Mouse (Mus musculus) ES-E14 (cell line): Measurements from ENCODE around the gene Sap18. TPM values are rescaled to one million over a fixed set of nuclear protein-coding genes. Genes with fewer than 3 reads are reported as not detected.

Experiments used
- DNase-seq: peaks from one replicate; pipeline ENCODE4 v3.0.0-alpha.2; 2013; ENCODE audit warnings: low read depth, low spot score
- H3K27ac ChIP-seq: 2 replicates; pipeline ENCODE4 v1.5.1; 2012; ENCODE audit warnings: low read depth, mild to moderate bottlenecking, low read length, moderate library complexity, mixed read lengths; ENCODE audit not compliant: poor library complexity, insufficient read depth, severe bottlenecking
- H3K36me3 ChIP-seq: 2 replicates; pipeline ENCODE4 v1.6.1; 2012; ENCODE audit warnings: mild to moderate bottlenecking, low read length, moderate library complexity, mixed read lengths; ENCODE audit not compliant: control insufficient read depth, poor library complexity, insufficient read depth, severe bottlenecking
- H3K4me1 ChIP-seq, 2 experiments: fragments of 150-350 bp in 1 of 2; sonication (generic) in 1 of 2; 2 replicates each; pipeline ENCODE4 v1.6.1; 2012; ENCODE audit warnings: low read length in 2 of 2, mild to moderate bottlenecking in 1 of 2, mixed read lengths in 1 of 2; ENCODE audit not compliant: control insufficient read depth in 2 of 2, insufficient read depth in 2 of 2, poor library complexity in 1 of 2
- H3K4me3 ChIP-seq, 2 experiments: fragments of 150-350 bp in 1 of 2; sonication (generic) in 1 of 2; 2 replicates each; pipeline ENCODE4 v1.5.1; 2012; ENCODE audit warnings: low read length in 2 of 2, low read depth in 1 of 2, mild to moderate bottlenecking in 1 of 2, mixed read lengths in 1 of 2; ENCODE audit not compliant: insufficient read depth in 1 of 2, poor library complexity in 1 of 2, severe bottlenecking in 1 of 2
- H3K9ac ChIP-seq: 2 replicates; pipeline ENCODE4 v1.6.1; 2012; ENCODE audit warnings: low read depth, mild to moderate bottlenecking, low read length, mixed read lengths; ENCODE audit not compliant: poor library complexity, insufficient read depth, severe bottlenecking
- H3K9me3 ChIP-seq: fragments of 150-350 bp; sonication (generic); 2 replicates; pipeline ENCODE4 v1.6.1; 2012; ENCODE audit warnings: low read depth, mild to moderate bottlenecking, low read length; ENCODE audit not compliant: control insufficient read depth, insufficient read depth
- CHD2 ChIP-seq: IDR thresholded peaks from 2 replicates; pipeline ENCODE4 v1.6.1; 2014; ENCODE audit warnings: mild to moderate bottlenecking, low read depth, low read length, inconsistent platforms
- HCFC1 ChIP-seq: IDR thresholded peaks from 2 replicates; pipeline ENCODE4 v1.6.1; 2012; ENCODE audit warnings: low read length, inconsistent platforms, borderline replicate concordance; ENCODE audit not compliant: insufficient read depth
- MAFK ChIP-seq: IDR thresholded peaks from 2 replicates; pipeline ENCODE4 v1.6.1; 2014; ENCODE audit warnings: mild to moderate bottlenecking, low read depth, low read length, inconsistent platforms; ENCODE audit not compliant: insufficient read depth
- ZC3H11A ChIP-seq: IDR thresholded peaks from 2 replicates; pipeline ENCODE4 v1.6.1; 2012; ENCODE audit warnings: low read depth, mild to moderate bottlenecking, inconsistent platforms, low read length, borderline replicate concordance
- ZNF384 ChIP-seq: IDR thresholded peaks from 2 replicates; pipeline ENCODE4 v1.6.1; 2012; ENCODE audit warnings: low read depth, low read length, inconsistent platforms
- in situ Hi-C, 2 experiments: fragments of 600-800 bp; cut with MboI; formaldehyde crosslinking; loops; one replicate each; pipeline ENCODE4 v1.15.1; 2025; ENCODE audit warnings: low sequenced_read_pairs in 2 of 2, inconsistent platforms in 1 of 2; ENCODE audit not compliant: unreplicated experiment in 2 of 2
- total RNA-seq: library from RNA; depleted of rRNA; stranded (reverse); fragments of 300-350 nt; gene quantifications from 2 replicates; pipeline ENCODE4 v1.2.3, GENCODE M21; 2012

Sap18 gene
- total RNA-seq, 1 experiment, result 117 TPM

DNA sequence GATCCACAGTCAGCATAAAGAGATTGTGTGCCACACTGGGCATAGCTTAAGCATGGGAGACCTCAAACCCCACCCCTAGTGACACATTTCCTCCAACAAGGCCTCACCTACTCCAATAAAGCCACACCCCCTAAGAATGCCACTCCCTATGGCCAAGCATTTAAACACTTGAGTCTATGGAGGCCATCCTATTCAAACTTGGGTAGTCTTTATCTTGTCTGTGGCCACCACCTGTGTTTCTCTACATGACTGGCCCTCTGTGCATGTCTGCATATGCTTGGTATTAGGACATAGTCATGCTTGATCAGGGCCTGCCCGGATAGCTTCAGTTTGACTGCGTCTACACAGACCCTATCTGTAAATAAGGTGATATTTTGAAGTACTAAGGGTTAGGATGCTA, 42.3 kb upstream of the Sap18 start:
- no peaks in the 10 kb centered on the region for H3K9me3 ChIP-seq
- no peaks in the 10 kb centered on the region for H3K4me1 ChIP-seq
- no peak overlapping the region for H3K27ac ChIP-seq
- no peaks in the 10 kb centered on the region for H3K36me3 ChIP-seq
- TF ChIP-seq ZNF384 (no peak), MAFK (no peak), HCFC1 (no peak), ZC3H11A (no peak), CHD2 (no peak)
- DNase-seq, result no peak
- in situ Hi-C loops, result no loop called here
- no peak overlapping the region for H3K9ac ChIP-seq
- H3K4me3 ChIP-seq, result no peak overlapping the region

DNA sequence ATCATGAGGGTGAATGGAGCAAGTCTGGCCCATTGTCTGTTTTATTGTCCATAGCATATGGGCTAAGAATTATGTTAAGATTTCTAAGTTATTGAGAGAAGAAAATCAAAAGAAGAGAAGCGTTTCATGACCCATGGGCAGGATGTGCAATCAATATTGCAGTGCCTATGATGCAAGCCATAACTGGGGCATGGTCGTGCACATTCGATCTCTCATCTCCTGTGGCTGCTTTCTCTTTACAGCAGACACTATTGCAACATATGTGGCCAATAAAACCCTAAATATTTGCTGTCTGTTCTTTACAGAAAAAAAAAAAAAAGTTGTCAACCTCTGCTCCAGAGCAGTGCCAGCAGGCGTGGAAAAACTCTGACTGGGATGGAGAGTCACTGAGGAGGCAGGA, 41.9 kb upstream of the Sap18 start:
- no peak overlapping the region for H3K9ac ChIP-seq
- no peak overlapping the region for H3K27ac ChIP-seq
- TF ChIP-seq ZC3H11A (no peak), HCFC1 (no peak), MAFK (no peak), ZNF384 (no peak), CHD2 (no peak)
- H3K9me3 ChIP-seq, result no peaks in the 10 kb centered on the region
- in situ Hi-C loops, result no loop called here
- H3K36me3 ChIP-seq, result no peaks in the 10 kb centered on the region
- H3K4me1 ChIP-seq, result no peaks in the 10 kb centered on the region
- H3K4me3 ChIP-seq, result no peak overlapping the region
- no peak for DNase-seq

DNA sequence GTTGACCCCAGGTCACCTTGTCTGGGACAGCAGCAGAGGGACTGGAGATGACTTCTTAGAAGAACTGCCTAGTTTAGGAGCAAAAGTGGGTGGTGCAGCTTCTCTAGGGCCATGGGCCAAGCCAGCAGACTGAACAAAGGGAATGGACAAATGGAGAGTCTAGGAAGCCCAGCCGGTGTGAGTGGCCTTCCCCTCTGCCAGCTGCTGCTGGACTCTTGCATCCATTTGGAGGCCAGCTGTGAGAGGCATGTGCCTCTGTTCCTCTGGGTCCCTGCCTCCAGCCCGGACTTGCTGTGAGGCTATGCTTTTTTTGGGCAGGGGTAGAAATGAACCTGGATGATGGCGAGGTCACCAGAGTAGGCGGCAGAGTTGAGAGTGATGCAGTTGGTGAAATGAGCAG, 39.7 kb upstream of the Sap18 start, which contains the start of gene Lats2:
TSS of gene Lats2 (minus strand) at position 152 of the 400 bp plus-strand sequence.
- H3K4me3 ChIP-seq, result no peak within 1 kb of the TSS
- TF ChIP-seq MAFK (no peak), ZNF384 (no peak), CHD2 (no peak), HCFC1 (no peak), ZC3H11A (no peak)
- no peaks in the 10 kb centered on the region for H3K36me3 ChIP-seq
- in situ Hi-C loops, result no loop called here
- H3K27ac ChIP-seq, result no peak within 1 kb of the TSS
- no peak for DNase-seq
- no peaks in the 10 kb centered on the region for H3K9me3 ChIP-seq
- peaks cover 0 to 3% of the 10 kb centered on the region in 2 experiments; a peak in 1 of 4 replicates for H3K4me1 ChIP-seq
- no peak within 1 kb of the TSS for H3K9ac ChIP-seq

DNA sequence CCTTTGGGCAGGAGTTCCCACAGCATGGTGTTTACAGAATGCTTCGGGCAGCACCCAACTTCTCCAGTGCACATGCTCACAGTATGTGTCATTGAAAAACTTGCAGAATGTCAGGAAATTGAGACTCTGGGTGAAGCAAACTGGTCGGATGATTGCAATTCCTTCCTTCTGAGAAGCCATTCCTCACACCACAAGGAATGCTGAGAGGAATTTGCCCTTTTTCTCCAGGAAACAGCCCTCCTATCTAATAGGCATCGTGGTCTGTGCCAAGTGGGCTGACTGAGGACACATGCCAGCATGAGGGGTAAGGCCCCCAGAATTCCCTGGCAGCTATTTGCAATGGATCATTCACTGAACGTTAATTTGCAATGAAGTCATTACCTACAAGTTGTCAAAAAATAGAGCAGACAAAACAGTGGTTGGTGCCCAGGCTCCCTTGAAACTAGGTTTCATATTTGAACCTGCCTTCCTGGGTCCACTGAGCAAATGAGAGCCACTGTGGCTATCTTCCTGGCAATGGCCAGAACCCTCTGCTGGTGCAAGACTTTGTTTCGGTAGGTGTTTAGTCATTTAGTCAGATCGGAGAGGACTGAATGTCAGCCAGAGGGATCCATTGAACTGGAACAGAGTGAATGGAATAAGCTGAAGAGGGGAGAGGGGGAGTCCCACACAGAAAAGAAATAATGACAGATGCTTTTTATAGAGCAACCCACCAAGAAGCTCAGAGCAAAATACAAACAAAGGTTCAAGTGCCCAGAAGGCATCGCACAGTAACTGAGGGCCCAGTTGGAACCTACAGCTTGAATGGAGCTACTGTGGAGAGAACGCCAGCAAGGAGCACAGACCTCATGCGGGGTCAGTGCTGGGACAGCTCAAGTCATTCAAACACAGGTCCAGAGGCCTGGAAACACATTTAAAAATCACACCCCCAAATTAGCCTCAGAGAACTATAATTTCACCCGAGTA, 37.2 kb upstream of the Sap18 start:
- in situ Hi-C loops, result no loop called here
- H3K4me3 ChIP-seq, result no peak overlapping the region
- no peak for DNase-seq
- H3K27ac ChIP-seq, result no peak overlapping the region
- H3K9me3 ChIP-seq, result no peaks in the 10 kb centered on the region
- no peak overlapping the region for H3K9ac ChIP-seq
- H3K4me1 ChIP-seq, result peaks cover 0 to 3% of the 10 kb centered on the region in 2 experiments; a peak in 1 of 4 replicates
- TF ChIP-seq HCFC1 (no peak), ZC3H11A (no peak), ZNF384 (no peak), MAFK (no peak), CHD2 (no peak)
- H3K36me3 ChIP-seq, result no peaks in the 10 kb centered on the region
